Mouse (Mus musculus) cerebellum, adult 2 months (tissue): ENCODE measurements around the gene Ankrd35. TPM values are rescaled to one million over a fixed set of nuclear protein-coding genes. Genes with fewer than 3 reads are reported as not detected.

Experiments used
- DNase-seq, 2 experiments: peaks; one replicate each; pipeline ENCODE4 v3.0.0; 2021
- H3K27ac ChIP-seq: fragments of 200-500 bp; 2 replicates; pipeline ENCODE4 v1.5.1; 2012; ENCODE audit warnings: low read length, control low read depth, inconsistent platforms; ENCODE audit not compliant: insufficient read depth
- H3K27me3 ChIP-seq: fragments of 200-500 bp; 2 replicates; pipeline ENCODE4 v1.6.1; 2012; ENCODE audit warnings: inconsistent platforms, mild to moderate bottlenecking, low read length, moderate library complexity; ENCODE audit not compliant: control insufficient read depth, insufficient read depth
- H3K4me1 ChIP-seq: fragments of 200-500 bp; 2 replicates; pipeline ENCODE4 v1.6.1; 2011; ENCODE audit warnings: low read length; ENCODE audit not compliant: control insufficient read depth, insufficient read depth
- H3K4me3 ChIP-seq: fragments of 200-500 bp; replicated peaks from 2 replicates; pipeline ENCODE3; 2011; ENCODE audit warnings: mild to moderate bottlenecking, low read depth, low read length, control low read depth; ENCODE audit not compliant: insufficient read depth
- CTCF ChIP-seq: fragments of 200-500 bp; IDR thresholded peaks from 2 replicates; pipeline ENCODE4 v1.5.1; 2011; ENCODE audit warnings: low read depth, mild to moderate bottlenecking, control low read depth, low read length, moderate library complexity, borderline replicate concordance; ENCODE audit not compliant: insufficient read depth
- POLR2A ChIP-seq: fragments of 200-500 bp; IDR thresholded peaks from 2 replicates; pipeline ENCODE4 v1.6.1; 2011; ENCODE audit warnings: low read length, control low read depth, borderline replicate concordance; ENCODE audit not compliant: insufficient read depth
- WGBS: fragments of 180-500 bp; shearing (Covaris S2); methylation state at CpG from one replicate; pipeline ENCODE4 v1.1.7; 2018; 5-methylcytosine and 5-hydroxymethylcytosine counted together
- polyA plus RNA-seq: library from polyadenylated mRNA; depleted of rRNA; stranded (reverse); fragments of >200 nt; gene quantifications from 2 replicates; pipeline ENCODE4 v1.2.3, GENCODE M21; 2012

Ankrd35 gene
- polyA plus RNA-seq, 1 experiment = 11.6 TPM

DNA sequence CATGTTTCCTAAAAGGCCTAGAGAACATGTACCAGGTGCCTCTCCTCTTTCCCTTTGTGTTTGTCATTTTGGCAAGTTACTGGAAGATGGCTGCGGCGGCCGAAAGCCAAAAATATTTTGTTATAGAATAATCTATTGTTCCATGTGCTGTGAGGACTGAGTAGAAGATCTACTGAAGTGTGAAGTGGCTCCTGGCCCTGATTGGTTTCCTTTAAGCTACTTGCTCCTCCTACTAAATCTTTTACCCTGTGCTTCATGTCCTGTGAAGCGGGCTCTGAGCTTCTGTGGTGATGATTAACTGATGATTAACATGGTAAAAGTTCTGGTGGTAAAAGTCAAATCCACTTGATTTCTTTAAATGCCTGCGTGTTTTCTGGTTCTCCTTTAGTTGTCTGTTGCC, 3.0 kb upstream of the Ankrd35 start:
- Histone ChIP-seq H3K4me1 (no peaks in the 10 kb centered on the region; the same call in 1 of the 2 replicates), H3K4me3 (no peak overlapping the region), H3K27ac (no peak overlapping the region), H3K27me3 (no peaks in the 10 kb centered on the region)
- no peak for DNase-seq
- 92% methylated on average over 5 of the region's 5 CpGs for WGBS
- TF ChIP-seq CTCF = no peak
- TF ChIP-seq POLR2A = no peak

DNA sequence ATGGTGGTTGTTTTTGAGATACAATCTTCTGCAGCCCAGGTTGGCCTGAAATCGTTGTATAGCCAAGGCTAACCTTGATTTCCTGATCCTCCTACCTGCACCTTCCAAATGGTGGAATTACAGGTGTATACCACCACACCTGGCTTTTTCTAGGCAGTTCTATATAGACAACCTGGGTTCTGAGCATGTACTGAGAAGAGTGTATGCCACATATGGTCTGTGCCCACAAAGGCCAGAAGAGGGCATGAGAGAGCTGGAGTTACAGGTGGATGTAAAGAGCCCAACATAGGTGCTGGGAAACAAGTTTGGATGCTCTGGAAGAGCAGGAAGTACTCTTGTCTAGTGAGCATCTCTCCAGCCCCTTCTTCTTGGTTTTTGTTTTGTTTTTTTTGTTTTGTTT, 2.6 kb upstream of the Ankrd35 start:
- Histone ChIP-seq H3K27ac (no peak overlapping the region), H3K27me3 (no peaks in the 10 kb centered on the region), H3K4me3 (no peak overlapping the region), H3K4me1 (no peaks in the 10 kb centered on the region; the same call in 1 of the 2 replicates)
- no peak for DNase-seq
- TF ChIP-seq POLR2A (no peak), CTCF (peak; percentile 19; the same call in 1 of the 2 replicates)
- WGBS = 47% methylated on average over 1 of the region's 1 CpGs

DNA sequence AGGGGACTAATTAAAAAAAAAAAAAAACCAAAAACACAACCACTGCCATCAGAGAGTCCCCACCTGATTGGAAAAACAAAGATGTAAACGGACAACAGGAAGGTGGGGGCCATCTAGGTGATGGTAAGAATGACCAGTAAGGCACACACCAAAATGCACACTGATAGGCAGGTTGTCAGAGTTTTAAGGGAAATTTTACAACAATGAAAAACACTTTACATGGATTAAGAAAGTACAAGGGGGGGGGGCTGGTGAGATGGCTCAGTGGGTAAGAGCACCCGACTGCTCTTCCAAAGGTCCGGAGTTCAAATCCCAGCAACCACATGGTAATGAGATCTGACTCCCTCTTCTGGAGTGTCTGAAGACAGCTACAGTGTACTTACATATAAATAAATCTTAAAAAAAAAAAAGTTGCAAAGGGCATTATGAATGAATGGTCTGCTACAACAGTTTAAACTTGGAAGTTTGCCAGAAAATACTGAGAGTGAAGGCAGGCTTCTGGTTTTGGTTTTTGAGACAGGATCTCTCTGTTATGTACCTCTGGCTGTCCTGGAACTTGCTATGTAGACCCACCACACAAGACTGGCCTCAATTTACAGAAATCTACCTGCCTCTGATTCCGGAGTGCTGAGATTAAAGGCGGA, 1.4 kb upstream of the Ankrd35 start:
- TF ChIP-seq CTCF (no peak), POLR2A (no peak)
- no peaks in the 10 kb centered on the region for H3K27me3 ChIP-seq
- WGBS = 83% methylated on average over 5 of the region's 5 CpGs

DNA sequence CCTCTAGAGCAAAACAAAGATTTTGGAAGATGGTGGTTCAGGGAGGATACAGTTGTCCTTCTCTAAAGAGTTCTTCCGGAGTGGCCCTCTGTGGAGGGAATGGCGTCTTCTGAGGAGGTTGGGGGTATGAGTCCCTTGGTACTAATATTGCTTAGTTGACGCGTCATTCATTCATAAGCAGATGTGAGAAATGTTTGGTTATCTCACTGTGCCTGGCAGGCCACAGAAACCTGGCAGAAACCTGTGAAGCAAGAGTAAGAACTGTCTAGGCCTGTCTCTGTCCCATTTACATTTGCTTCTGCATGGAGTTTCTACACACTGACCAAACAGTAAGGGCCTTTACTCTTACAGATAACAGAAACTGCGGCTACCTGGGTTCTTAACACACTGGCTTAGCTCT, 1.6 kb downstream of the Ankrd35 start:
- Histone ChIP-seq H3K4me1 (no peaks in the 10 kb centered on the region), H3K4me3 (no peak overlapping the region), H3K27me3 (no peaks in the 10 kb centered on the region), H3K27ac (no peak overlapping the region)
- 96% methylated on average over 5 of the region's 5 CpGs for WGBS
- no peak for DNase-seq
- TF ChIP-seq POLR2A = no peak
- no peak for TF ChIP-seq CTCF

More for the DNA sequence above, 1.4 kb upstream of the Ankrd35 start:
- no peak for DNase-seq
- no peaks in the 10 kb centered on the region; the same call in 1 of the 2 replicates for H3K4me1 ChIP-seq
- H3K4me3 ChIP-seq = no peak overlapping the region
- no peak overlapping the region for H3K27ac ChIP-seq

DNA sequence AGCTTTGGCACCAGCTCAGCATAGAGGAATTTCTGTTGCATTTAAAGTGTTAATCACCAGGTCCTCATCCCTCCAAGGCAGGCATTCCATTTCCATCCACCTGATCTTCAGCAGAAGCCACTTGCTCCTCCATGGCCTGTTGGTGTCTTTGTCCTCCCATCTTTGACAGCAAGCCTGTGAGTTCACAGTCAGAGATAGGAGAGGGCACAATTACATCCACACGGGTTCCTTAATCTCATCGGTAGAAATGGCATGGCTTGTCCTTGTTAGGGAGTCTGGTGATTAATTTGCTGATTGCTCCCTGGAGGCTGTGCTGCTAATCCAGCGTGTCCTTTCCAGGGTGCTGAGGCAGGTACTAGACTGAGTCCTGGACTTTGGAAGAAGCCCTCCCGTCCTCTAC, 3.6 kb downstream of the Ankrd35 start:
- Histone ChIP-seq H3K4me1 (no peaks in the 10 kb centered on the region), H3K27me3 (no peaks in the 10 kb centered on the region), H3K27ac (no peak overlapping the region), H3K4me3 (no peak overlapping the region)
- TF ChIP-seq CTCF = no peak
- no peak for TF ChIP-seq POLR2A
- no peak for DNase-seq
- 74% methylated on average over 4 of the region's 4 CpGs for WGBS

DNA sequence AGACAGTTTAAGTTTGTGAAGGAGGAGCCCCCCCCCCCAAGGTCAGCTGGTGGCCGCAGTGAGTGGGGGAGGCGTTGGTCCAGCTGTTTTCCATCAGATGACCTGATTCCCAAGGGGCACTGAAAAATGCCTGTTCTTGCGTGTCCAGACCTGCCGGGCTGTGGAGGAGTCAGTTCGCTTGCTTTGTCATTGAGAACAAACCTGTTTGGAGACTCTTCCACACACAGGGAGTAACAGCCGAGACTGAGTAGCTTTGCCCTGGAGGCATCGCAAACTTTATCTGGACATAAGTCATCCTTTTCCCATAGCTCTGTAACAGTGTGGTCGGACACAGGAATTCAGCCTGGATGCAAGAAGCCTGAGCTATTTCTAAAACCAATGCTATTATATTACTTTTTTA, 4.5 kb downstream of the Ankrd35 start:
- WGBS = 77% methylated on average over 8 of the region's 8 CpGs
- no peak overlapping the region for H3K4me3 ChIP-seq
- no peaks in the 10 kb centered on the region for H3K27me3 ChIP-seq
- no peaks in the 10 kb centered on the region for H3K4me1 ChIP-seq
- DNase-seq = no peak
- TF ChIP-seq POLR2A = no peak
- TF ChIP-seq CTCF = no peak
- H3K27ac ChIP-seq = no peak overlapping the region

DNA sequence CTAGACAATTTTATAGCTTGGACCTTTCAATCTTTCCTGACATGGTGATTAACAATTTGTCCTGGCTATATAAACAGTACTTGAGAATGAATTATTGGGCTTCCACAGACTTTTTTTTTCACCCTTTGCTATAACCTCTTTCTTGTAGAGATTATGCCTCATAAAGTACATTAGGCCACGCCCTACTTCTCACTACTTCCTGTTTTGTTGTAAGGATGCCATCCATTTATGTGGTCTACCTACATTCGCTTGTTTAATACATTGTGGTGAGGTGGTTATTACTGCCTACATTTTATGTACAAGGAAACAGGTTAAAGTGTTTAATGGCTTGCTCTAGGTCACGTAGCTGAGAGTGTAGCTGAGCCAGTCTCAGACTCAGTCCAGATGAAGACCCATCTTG, 5.2 kb downstream of the Ankrd35 start:
- Histone ChIP-seq H3K4me3 (no peak overlapping the region), H3K27ac (no peak overlapping the region), H3K27me3 (no peaks in the 10 kb centered on the region), H3K4me1 (no peaks in the 10 kb centered on the region)
- no peak for TF ChIP-seq CTCF
- DNase-seq = no peak
- WGBS = 88% methylated on average over 3 of the region's 3 CpGs

DNA sequence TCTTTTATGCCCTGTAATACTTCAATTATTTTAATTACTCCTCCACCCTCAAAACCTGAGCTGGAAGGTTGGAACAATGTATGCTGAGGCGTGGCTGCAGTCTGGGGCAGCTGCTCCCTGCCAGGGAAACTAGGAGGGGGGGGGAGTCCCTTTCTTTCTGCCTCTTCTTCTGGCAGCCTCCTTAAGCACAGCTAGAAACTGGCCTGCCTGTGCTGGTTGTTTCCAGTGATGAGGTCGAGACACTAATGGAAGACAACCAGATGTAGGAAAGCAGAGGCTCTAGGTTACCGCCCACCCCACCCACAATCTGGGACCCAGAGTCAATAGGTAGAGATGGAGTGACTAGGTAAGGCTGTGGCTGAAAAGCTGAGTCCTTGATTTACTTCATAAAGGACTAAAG, 5.8 kb downstream of the Ankrd35 start:
- Histone ChIP-seq H3K4me3 (no peak overlapping the region), H3K27me3 (no peaks in the 10 kb centered on the region), H3K27ac (no peak overlapping the region), H3K4me1 (no peaks in the 10 kb centered on the region)
- no peak for DNase-seq
- TF ChIP-seq CTCF (no peak), POLR2A (no peak)
- 46% methylated on average over 3 of the region's 3 CpGs for WGBS
